Mouse (Mus musculus) olfactory bulb, adult 2 months (tissue): ENCODE measurements around the gene Emp3. TPM values are rescaled to one million over a fixed set of nuclear protein-coding genes. Genes with fewer than 3 reads are reported as not detected.
"Not testable (repeated sequence)": the region's sequence is repeated elsewhere in the genome, so short reads cannot be mapped to it uniquely, and the experiment has no call there.

Source experiments
- H3K27ac ChIP-seq: fragments of 200-500 bp; 2 replicates; pipeline ENCODE4 v1.5.1; 2012; ENCODE audit warnings: low read depth, low read length; ENCODE audit not compliant: insufficient read depth
- H3K4me1 ChIP-seq: fragments of 200-500 bp; 2 replicates; pipeline ENCODE4 v1.6.1; 2012; ENCODE audit warnings: low read length; ENCODE audit not compliant: control insufficient read depth, insufficient read depth
- H3K4me3 ChIP-seq: fragments of 200-500 bp; 2 replicates; pipeline ENCODE4 v1.5.1; 2012; ENCODE audit warnings: mild to moderate bottlenecking, low read depth, low read length, moderate library complexity; ENCODE audit not compliant: insufficient read depth
- CTCF ChIP-seq: fragments of 200-500 bp; IDR thresholded peaks from 2 replicates; pipeline ENCODE4 v1.5.1; 2012; ENCODE audit warnings: low read depth, mild to moderate bottlenecking, low read length, moderate library complexity; ENCODE audit not compliant: insufficient read depth
- POLR2A ChIP-seq: fragments of 200-500 bp; IDR thresholded peaks from 2 replicates; pipeline ENCODE4 v1.6.1; 2012; ENCODE audit warnings: mild to moderate bottlenecking, low read depth, low read length, moderate library complexity; ENCODE audit not compliant: insufficient read depth
- WGBS: fragments of 180-500 bp; shearing (Covaris S2); methylation state at CpG from one replicate; pipeline ENCODE4 v1.1.7; 2018; 5-methylcytosine and 5-hydroxymethylcytosine counted together
- polyA plus RNA-seq: library from polyadenylated mRNA; stranded (reverse); fragments of >200 nt; gene quantifications from 2 replicates; pipeline ENCODE4 v1.2.4, GENCODE M21; 2012; ENCODE audit warnings: low replicate concordance; ENCODE audit not compliant: missing spikeins, insufficient read depth, insufficient read length

Gene Emp3
- polyA plus RNA-seq, 1 experiment = not detected

- TF ChIP-seq CTCF (no peak), POLR2A (no peak)
- 29% methylated on average over 13 of the region's 13 CpGs for WGBS
- H3K4me3 ChIP-seq = peak overlapping the region; percentile 10
- peak overlapping the region; percentile 82 for H3K27ac ChIP-seq
- peaks cover 63% of the 10 kb centered on the region for H3K4me1 ChIP-seq
These were observed 4.0 kb downstream of the Emp3 start for GRCm38 (mm10) chr7:45917004-45917704.

- H3K4me1 ChIP-seq = peaks cover 60% of the 10 kb centered on the region
- H3K4me3 ChIP-seq = peak overlapping the region; percentile 36
- 22% methylated on average over 26 of the region's 26 CpGs for WGBS
- TF ChIP-seq CTCF (no peak), POLR2A (peak; percentile 29; the same call in 1 of the 2 replicates)
- H3K27ac ChIP-seq = peak overlapping the region; percentile 68
These were observed 4.9 kb downstream of the Emp3 start for GRCm38 (mm10) chr7:45916056-45917003.

DNA sequence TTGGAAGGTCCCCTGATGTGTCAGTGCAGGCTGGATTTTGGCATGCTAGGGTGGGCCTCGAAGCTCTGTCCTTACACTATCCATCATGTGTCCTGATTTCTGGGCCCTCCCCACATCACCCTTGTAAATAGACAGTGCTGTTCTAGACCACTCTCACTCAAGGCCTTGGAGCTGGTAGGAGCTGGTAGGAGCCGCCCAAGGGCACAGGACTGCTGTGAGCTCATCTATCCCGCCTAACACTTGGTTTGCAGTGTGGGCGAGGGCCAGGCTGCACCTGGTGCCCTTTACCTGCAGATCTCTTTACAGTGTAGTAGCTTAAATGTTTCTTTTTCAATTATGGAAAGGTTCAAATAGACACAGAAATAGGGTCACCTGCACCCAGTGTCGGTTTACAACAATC lies 6.2 kb downstream of the Emp3 start:
- WGBS = 90% methylated on average over 5 of the region's 5 CpGs
- no peak for TF ChIP-seq CTCF
- TF ChIP-seq POLR2A = no peak
- peaks cover 47% of the 10 kb centered on the region for H3K4me1 ChIP-seq
- no peak overlapping the region for H3K27ac ChIP-seq
- no peak overlapping the region for H3K4me3 ChIP-seq

DNA sequence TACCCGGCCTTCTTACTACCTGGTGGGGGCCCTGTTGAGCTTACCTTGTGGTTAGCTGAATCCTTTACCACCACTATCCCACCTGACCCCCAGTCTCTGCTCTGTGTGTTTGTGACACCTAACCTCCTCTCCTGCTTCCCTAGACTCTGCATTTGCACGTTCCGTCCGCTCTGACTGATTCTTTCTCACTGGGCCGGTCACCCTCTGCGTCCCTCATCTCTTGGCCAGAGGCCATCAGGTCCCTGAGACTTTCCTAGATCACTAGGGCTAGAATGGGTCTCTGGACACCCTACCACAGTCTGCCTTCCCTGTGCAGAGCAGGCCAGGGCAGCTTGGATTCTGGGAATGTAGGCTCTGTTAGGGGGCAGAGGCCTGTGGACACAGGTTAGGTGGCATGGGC lies 7.1 kb downstream of the Emp3 start:
- H3K4me3 ChIP-seq = no peak overlapping the region
- TF ChIP-seq POLR2A (no peak), CTCF (no peak)
- WGBS = 91% methylated on average over 6 of the region's 6 CpGs
- peaks cover 38% of the 10 kb centered on the region for H3K4me1 ChIP-seq
- no peak overlapping the region for H3K27ac ChIP-seq

- Histone ChIP-seq H3K4me3 (no peak overlapping the region), H3K27ac (no peak overlapping the region), H3K4me1 (peaks cover 5% of the 10 kb centered on the region; the same call in 1 of the 2 replicates)
- no peak for TF ChIP-seq POLR2A
- TF ChIP-seq CTCF = no peak
- 93% methylated on average over 16 of the region's 16 CpGs for WGBS
These were observed 12.1 kb downstream of the Emp3 start for GRCm38 (mm10) chr7:45909145-45909544.

GRCm38 (mm10) chr7:45908384-45908783 lies 12.8 kb downstream of the Emp3 start:
- Histone ChIP-seq H3K4me1 (no peaks in the 10 kb centered on the region), H3K27ac (no peak overlapping the region), H3K4me3 (no peak overlapping the region)
- TF ChIP-seq CTCF = no peak
- TF ChIP-seq POLR2A = no peak

GRCm38 (mm10) chr7:45906622-45907021 lies 14.6 kb downstream of the Emp3 start:
- WGBS = 94% methylated on average over 9 of the region's 9 CpGs
- H3K4me3 ChIP-seq = no peak overlapping the region
- no peak overlapping the region for H3K27ac ChIP-seq
- no peaks in the 10 kb centered on the region for H3K4me1 ChIP-seq
- no peak for TF ChIP-seq POLR2A

- H3K4me3 ChIP-seq = no peak overlapping the region
- 78% methylated on average over 12 of the region's 12 CpGs for WGBS
- TF ChIP-seq CTCF (no peak), POLR2A (no peak)
These were observed 18.7 kb downstream of the Emp3 start for GRCm38 (mm10) chr7:45902481-45903002.

DNA sequence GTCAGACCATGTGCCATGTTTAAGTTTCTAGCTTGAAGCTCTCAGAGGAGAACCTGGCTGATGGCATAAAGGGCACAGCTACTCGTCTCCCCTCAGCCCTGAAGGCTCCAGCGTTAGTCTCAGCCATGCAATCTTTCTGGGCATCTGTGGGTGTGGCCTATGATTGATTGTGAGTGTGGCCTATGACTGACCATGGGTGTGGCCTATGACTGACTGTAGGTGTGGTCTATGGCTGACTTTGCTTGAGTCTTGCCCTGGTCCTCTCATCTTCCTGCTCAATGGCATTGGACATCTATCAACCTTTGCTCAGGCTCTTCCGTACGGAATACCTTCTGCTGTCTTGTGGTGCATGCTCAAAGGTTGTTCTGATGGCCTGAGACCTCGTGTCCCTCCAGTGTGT lies 19.6 kb downstream of the Emp3 start:
- TF ChIP-seq CTCF (no peak), POLR2A (no peak)
- Histone ChIP-seq H3K4me1 (no peaks in the 10 kb centered on the region), H3K4me3 (no peak overlapping the region), H3K27ac (no peak overlapping the region)
- WGBS = 65% methylated on average over 5 of the region's 5 CpGs

More at GRCm38 (mm10) chr7:45902481-45903002, 18.7 kb downstream of the Emp3 start:
- no peaks in the 10 kb centered on the region for H3K4me1 ChIP-seq
- no peak overlapping the region for H3K27ac ChIP-seq

DNA sequence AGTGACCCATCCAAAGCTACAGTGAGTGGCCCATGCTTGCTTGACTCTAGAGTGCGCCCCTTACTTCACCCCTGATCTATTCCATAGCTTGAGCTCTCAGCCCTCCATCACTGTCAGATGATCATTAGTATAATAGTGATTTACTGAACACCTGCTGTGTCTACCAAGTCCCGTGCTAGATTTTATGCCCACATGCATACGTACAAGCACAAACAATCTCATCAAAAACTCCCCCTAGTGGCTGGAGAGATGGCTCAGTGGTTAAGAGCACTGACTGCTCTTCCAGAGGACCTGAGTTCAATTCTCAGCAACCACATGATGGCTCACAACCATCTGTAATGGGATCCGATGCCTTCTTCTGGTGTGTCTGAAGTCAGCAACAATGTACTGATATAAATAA lies 23.1 kb downstream of the Emp3 start:
- H3K4me3 ChIP-seq, H3K27ac ChIP-seq, H3K4me1 ChIP-seq: not testable (repeated sequence)
- WGBS = 46% methylated on average over 4 of the region's 4 CpGs
